Mouse (Mus musculus) hindbrain, embryonic 15.5 days (tissue): ENCODE measurements around the gene Cdv3. TPM values are rescaled to one million over a fixed set of nuclear protein-coding genes. Genes with fewer than 3 reads are reported as not detected.
"Not testable (repeated sequence)": the region's sequence is repeated elsewhere in the genome, so short reads cannot be mapped to it uniquely, and the experiment has no call there.

Experiments used
- ATAC-seq: fragments of 200-750 bp; cut with Nextera tagmentation; 2 replicates; pipeline ENCODE4 v1.8.0; 2017; ENCODE audit warnings: low read depth, moderate number of reproducible peaks, moderate TSS enrichment; ENCODE audit not compliant: low FRiP score
- H3K27ac ChIP-seq: fragments of 300-500 bp; sonication (generic); replicated peaks from 2 replicates; pipeline ENCODE4 v1.5.1; 2015; ENCODE audit warnings: mild to moderate bottlenecking, inconsistent platforms
- H3K27me3 ChIP-seq: fragments of 300-500 bp; sonication (generic); 2 replicates; pipeline ENCODE4 v1.6.1; 2015; ENCODE audit warnings: control low read depth, inconsistent platforms
- H3K36me3 ChIP-seq: fragments of 300-500 bp; sonication (generic); 2 replicates; pipeline ENCODE4 v1.6.1; 2015; ENCODE audit warnings: control low read depth, inconsistent platforms
- H3K4me1 ChIP-seq: fragments of 300-500 bp; sonication (generic); replicated peaks from 2 replicates; pipeline ENCODE4 v1.6.1; 2015; ENCODE audit warnings: control low read depth, inconsistent platforms
- H3K4me2 ChIP-seq: fragments of 300-500 bp; sonication (generic); 2 replicates; pipeline ENCODE4 v1.6.1; 2015; ENCODE audit warnings: moderate library complexity, mild to moderate bottlenecking, inconsistent platforms
- H3K4me3 ChIP-seq: fragments of 300-500 bp; sonication (generic); 2 replicates; pipeline ENCODE4 v1.5.1; 2015; ENCODE audit warnings: mild to moderate bottlenecking, inconsistent platforms
- H3K9ac ChIP-seq: fragments of 300-500 bp; sonication (generic); 2 replicates; pipeline ENCODE4 v1.6.1; 2015; ENCODE audit warnings: inconsistent platforms
- H3K9me3 ChIP-seq: fragments of 300-500 bp; sonication (generic); 2 replicates; pipeline ENCODE4 v1.6.1; 2016; ENCODE audit warnings: control low read depth, inconsistent platforms
- WGBS: fragments of 180-500 bp; shearing (Covaris S2); methylation state at CpG from one replicate; pipeline ENCODE4 v1.1.7; 2015; 5-methylcytosine and 5-hydroxymethylcytosine counted together
- polyA plus RNA-seq: library from polyadenylated mRNA; unstranded; fragments of >200 nt; fragmentation: Nextera tagmentation; extraction: Ambion mirVana; gene quantifications from 2 replicates; pipeline ENCODE4 v1.2.1, GENCODE M21; 2015

Cdv3 gene
- polyA plus RNA-seq, 1 experiment from 2014 or later = 85.6 TPM

DNA sequence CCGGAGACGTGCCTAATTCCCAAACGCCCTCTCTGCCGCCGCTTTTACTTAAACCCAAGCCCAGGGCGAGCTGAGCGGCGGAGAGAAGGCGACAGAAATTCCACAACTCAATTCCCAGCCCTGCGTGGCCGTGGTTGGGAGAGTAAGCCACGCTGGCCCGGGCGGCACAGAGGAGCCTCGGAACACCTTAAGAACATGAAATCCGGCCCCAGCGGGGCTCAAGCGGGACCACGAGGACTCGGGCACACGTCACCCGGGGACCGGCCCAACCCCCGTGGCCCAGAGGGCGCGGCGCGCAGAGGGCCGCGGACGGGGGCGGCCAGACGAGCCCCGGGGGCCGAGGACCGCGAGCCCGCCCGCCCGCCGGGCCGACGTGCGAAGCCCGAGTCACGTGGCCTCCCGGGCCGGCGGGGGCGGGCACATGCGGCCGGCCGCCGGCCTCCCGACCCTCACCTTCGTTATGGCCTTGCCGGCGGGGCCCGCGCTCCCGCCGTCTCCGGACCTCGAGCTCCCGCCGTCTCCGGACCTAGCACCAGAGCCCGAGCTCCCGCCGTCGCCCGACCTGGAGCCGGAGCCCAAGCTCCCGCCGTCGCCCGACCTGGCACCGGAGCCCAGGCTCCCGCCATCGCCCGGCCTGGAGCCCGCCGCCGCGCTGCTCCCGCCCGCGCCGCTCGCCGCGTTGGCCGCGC is 895 bp downstream of the Cdv3 start:
- no peaks in the 10 kb centered on the region for H3K27me3 ChIP-seq
- peaks cover under 1% of the 10 kb centered on the region; the same call in 1 of the 2 replicates for H3K36me3 ChIP-seq
- ATAC-seq = peak; percentile 20
- WGBS = under 1% methylated on average over 55 of the region's 94 CpGs
- peak overlapping the region; percentile 86 for H3K9ac ChIP-seq
- H3K4me2 ChIP-seq = peak overlapping the region; percentile 77
- H3K9me3 ChIP-seq = no peaks in the 10 kb centered on the region
- peak overlapping the region; percentile 97 for H3K27ac ChIP-seq
- peaks cover 33% of the 10 kb centered on the region for H3K4me1 ChIP-seq
- peak overlapping the region; percentile 97 for H3K4me3 ChIP-seq

DNA sequence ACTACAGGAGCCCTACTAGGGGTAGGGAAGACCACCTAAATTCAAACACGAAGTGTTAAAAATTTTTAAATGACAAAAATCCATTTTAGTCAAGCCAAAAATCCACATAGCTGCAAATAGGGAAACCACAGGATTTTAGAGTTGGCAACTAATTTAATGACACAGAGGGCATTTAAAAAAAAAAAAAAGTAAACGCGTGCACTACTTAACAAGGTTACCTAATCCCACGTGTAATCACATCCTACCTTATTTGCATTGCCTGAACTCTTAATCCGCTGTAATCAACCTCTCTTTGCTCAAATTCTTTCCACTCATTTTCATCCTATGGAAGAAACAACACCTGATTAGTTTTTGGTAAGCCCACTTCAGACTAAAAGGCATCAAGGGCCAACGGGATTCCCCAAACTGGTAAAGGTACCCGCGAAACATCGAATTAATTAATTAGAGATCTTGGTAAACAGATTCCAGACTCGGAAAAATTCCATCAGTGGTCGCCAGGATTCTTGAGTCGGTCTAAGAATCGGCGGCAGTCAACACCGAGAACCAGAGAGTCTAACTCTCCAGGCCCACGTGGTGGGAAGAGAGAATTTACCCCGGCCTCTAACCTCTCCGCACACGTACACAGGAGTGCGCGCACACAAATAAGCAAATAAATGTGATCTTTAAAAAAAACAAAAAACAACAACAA is 1.8 kb downstream of the Cdv3 start:
- no peaks in the 10 kb centered on the region for H3K9me3 ChIP-seq
- H3K4me3 ChIP-seq = peak overlapping the region; percentile 97
- H3K27me3 ChIP-seq = no peaks in the 10 kb centered on the region
- H3K9ac ChIP-seq = peak overlapping the region; percentile 86
- 0 out of 2 replicates have a peak overlapping the region, but pooled peaks have one; percentile 97 for H3K27ac ChIP-seq
- H3K36me3 ChIP-seq = peaks cover 5% of the 10 kb centered on the region; the same call in 1 of the 2 replicates
- H3K4me2 ChIP-seq = peak overlapping the region; percentile 77
- ATAC-seq = no peak
- 1% methylated on average over 21 of the region's 21 CpGs for whole genome bisulfite sequencing
- H3K4me1 ChIP-seq = peaks cover 33% of the 10 kb centered on the region

DNA sequence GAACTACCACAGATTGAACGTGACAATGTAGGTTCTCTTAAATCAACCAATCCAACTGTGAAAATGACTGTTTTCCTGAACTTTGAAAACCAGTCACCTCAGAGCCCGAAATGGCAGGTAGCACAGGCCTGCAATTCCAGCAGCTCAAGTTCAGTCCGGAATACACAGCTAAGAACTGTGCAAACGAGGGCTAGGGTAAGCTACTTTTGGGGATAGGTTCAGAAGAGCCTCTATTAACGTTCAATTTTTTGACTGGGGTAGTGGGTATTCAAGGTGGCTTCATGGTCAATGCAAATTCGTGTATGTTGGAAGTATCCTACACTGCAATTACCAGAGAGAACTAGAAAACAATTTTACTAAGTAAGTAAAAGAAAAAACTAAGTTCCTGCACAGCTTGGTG is 2.6 kb downstream of the Cdv3 start:
- 70% methylated on average over 6 of the region's 6 CpGs for WGBS
- Histone ChIP-seq H3K36me3 (peaks cover 10% of the 10 kb centered on the region), H3K9me3 (no peaks in the 10 kb centered on the region), H3K27ac (no peak overlapping the region), H3K4me1 (peaks cover 33% of the 10 kb centered on the region), H3K4me2 (peak overlapping the region; percentile 77), H3K4me3 (peak overlapping the region; percentile 97; the same call in 1 of the 2 replicates), H3K27me3 (no peaks in the 10 kb centered on the region), H3K9ac (0 out of 2 replicates have a peak overlapping the region, but pooled peaks have one; percentile 86)
- ATAC-seq = no peak

DNA sequence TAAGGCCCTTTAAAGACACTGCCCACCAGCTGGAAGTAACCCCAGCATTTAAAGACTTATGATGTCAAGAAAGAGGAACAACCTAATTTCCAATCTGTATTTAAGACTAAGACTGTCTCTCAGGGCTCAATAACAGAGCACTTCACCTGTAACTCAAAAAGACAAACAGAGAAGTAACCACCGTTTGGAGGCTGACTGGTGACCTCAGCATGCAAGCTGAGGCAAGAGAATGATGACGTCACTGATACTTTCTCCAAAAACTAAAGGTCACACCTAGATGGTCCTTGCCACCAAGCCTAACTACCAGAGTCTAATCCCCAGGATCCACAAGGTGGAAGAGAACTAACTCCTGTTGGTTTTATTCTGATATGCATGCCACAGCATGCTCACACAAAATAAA is 5.0 kb downstream of the Cdv3 start:
- ATAC-seq = no peak
- H3K4me2 ChIP-seq = no peak overlapping the region
- H3K27me3 ChIP-seq = no peaks in the 10 kb centered on the region
- no peak overlapping the region for H3K4me3 ChIP-seq
- 76% methylated on average over 2 of the region's 2 CpGs for WGBS
- H3K36me3 ChIP-seq = peaks cover 21% of the 10 kb centered on the region
- H3K9ac ChIP-seq = no peak overlapping the region
- H3K4me1 ChIP-seq = peaks cover 20% of the 10 kb centered on the region
- H3K27ac ChIP-seq = no peak overlapping the region
- H3K9me3 ChIP-seq = no peaks in the 10 kb centered on the region

DNA sequence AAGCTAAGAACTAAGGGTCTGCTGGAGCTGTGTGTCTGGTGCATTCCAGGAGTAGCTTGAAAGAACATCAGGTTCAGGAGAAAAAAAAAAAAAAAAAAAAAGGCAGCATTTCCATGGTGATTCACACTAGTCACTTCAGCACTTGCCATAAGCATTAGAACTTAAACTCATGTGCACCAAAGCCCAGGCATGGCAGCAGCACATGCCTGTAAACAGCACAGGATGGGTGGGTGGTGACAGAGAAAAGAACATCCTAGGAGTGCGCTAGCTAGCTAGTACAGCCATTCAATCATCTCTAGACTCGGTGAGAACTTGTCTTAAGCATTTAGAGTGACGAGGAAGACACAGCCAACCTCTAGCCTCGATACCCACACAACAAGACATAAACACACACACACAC is 7.1 kb downstream of the Cdv3 start:
- 83% methylated on average over 4 of the region's 4 CpGs for WGBS

DNA sequence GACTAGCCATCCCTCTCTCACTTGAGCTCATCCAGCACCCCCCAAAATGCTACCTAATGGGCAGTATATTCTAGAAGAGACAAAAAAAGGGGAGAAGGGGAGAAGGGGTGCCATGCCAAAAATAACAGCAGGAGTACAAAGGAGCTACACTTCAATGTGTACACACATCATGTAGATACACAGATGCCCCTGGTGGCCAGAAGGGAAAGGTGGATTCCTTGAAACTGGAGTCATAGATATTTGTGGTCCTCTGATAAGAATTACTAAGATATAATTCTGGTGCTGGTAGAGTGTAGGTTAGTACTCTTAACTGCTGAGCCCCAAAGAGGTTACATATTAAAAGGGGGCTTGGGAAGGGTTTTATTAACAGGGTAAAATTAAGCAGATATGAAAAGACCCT is 7.7 kb downstream of the Cdv3 start:
- Histone ChIP-seq H3K27me3 (no peaks in the 10 kb centered on the region), H3K9ac (no peak overlapping the region), H3K4me3 (no peak overlapping the region), H3K9me3 (no peaks in the 10 kb centered on the region), H3K36me3 (peaks cover 21% of the 10 kb centered on the region), H3K27ac (no peak overlapping the region), H3K4me2 (no peak overlapping the region), H3K4me1 (peaks cover 8% of the 10 kb centered on the region; the same call in 1 of the 2 replicates)
- no peak for ATAC-seq

More for the DNA sequence above, 7.1 kb downstream of the Cdv3 start:
- no peak overlapping the region for H3K9ac ChIP-seq
- no peak overlapping the region for H3K4me2 ChIP-seq
- H3K27me3 ChIP-seq = no peaks in the 10 kb centered on the region
- H3K4me3 ChIP-seq = no peak overlapping the region
- no peak for ATAC-seq
- H3K36me3 ChIP-seq = peaks cover 21% of the 10 kb centered on the region
- peaks cover 15% of the 10 kb centered on the region for H3K4me1 ChIP-seq
- no peak overlapping the region for H3K27ac ChIP-seq
- H3K9me3 ChIP-seq = no peaks in the 10 kb centered on the region

DNA sequence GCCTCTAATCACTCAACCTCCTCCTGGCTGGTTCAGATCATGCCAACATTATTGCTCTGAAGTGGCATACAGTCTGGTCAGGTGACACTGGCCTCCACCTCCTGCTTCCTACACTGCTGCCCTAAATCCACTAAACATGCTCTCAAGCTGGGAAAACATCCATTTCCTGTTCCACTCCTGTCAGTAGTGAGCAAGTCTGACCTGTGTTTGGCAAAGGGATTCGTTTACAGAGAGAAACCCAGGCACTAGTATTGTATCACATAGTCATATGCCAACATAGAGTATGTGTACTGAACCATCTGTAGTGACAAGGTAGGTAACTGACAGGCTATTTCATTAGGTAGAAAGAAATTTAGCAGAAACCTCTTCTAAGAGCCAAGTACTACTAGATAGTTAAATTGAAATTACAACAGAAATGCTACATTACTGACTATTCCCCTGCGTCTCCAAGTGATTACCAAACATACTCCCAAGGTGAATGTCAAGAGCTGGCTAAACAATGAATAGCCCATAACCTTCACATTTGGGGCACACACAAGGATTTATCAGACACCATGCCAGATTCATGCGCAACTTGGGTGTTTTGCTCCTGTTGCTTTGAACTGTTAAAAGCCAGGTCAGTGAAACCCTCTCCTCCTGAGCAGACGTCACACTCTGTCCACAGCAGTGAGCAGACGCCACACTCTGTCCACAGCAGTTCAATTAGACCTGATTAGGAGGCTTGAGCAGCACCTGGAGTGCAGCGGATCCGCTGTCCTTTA is 12.0 kb downstream of the Cdv3 start:
- not testable (repeated sequence) for ATAC-seq, H3K4me3 ChIP-seq, H3K4me1 ChIP-seq, H3K27ac ChIP-seq, H3K9me3 ChIP-seq, H3K4me2 ChIP-seq, H3K27me3 ChIP-seq, H3K9ac ChIP-seq
- H3K36me3 ChIP-seq = peaks cover 23% of the 10 kb centered on the region
- WGBS = 91% methylated on average over 7 of the region's 7 CpGs

DNA sequence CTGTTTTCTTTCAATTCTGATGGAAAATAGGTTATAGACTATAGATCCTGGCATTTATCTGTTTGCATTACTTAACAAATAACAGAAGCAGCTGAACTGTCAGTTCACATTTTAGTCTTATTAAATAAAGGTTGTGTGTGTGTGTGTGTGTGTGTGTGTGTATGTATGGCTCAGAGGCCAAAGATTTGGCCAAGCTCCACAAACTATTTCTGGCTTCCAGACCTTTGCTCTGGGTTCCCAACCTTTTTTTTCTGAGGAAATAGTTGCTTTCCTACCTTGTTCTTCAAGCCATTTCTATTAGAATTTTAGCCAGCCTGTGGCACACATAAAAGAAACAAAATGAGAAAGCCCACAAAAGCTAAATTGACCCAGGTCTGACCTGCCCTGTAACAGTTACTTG is 16.8 kb downstream of the Cdv3 start:
- Histone ChIP-seq H3K4me3 (no peak overlapping the region), H3K9me3 (no peaks in the 10 kb centered on the region), H3K27me3 (no peaks in the 10 kb centered on the region), H3K9ac (no peak overlapping the region), H3K27ac (no peak overlapping the region), H3K36me3 (peaks cover 21% of the 10 kb centered on the region), H3K4me2 (no peak overlapping the region), H3K4me1 (no peaks in the 10 kb centered on the region)
- ATAC-seq = no peak

DNA sequence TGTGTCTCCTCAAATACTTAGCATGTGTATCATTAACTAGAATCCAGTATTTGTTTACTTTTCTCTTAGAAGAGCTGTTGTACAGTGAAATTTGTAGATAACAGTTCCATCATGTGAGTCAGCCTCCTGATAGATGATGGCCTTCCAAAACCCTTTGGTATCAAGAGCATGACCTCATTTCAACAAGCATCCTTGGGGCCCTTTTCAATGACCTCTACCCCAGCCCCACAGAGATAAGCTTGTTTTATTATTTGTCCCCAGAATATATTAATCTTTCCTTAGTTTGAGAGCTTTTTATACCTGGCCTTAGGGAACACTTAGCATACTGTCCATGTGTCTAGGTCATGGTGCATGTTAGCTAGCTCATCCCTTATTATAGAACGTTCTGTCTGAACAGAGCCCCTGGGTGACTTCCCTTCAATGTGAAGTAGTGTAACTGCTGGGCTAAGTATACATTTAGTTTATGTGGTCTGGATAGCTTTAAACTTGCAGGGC is 17.6 kb downstream of the Cdv3 start:
- Histone ChIP-seq H3K4me2 (no peak overlapping the region), H3K9me3 (no peaks in the 10 kb centered on the region), H3K36me3 (peaks cover 27% of the 10 kb centered on the region), H3K9ac (no peak overlapping the region), H3K27me3 (no peaks in the 10 kb centered on the region), H3K4me3 (no peak overlapping the region), H3K4me1 (no peaks in the 10 kb centered on the region), H3K27ac (no peak overlapping the region)
- no peak for ATAC-seq
- 74% methylated on average over 1 of the region's 1 CpGs for WGBS

DNA sequence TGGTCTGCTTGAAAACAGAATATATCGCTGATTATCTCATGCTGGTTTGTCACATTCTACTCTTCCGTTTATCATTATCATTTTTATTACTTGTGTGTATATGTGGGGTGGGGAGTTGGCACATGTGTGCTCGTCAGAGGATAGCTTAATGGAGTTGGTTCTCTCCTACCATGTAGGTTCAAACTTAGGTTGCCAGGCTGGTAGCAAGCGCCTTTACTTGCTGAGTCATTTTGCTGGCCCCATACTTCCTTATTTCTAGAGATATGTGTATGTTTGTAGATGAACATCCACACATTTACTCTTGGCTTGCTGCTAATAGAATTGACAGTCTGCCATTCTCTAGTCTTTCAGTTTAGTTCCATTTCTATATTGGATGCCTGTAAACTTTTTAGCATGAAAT is 18.6 kb downstream of the Cdv3 start:
- H3K9ac ChIP-seq = no peak overlapping the region
- no peaks in the 10 kb centered on the region for H3K9me3 ChIP-seq
- no peaks in the 10 kb centered on the region for H3K4me1 ChIP-seq
- peaks cover 31% of the 10 kb centered on the region for H3K36me3 ChIP-seq
- no peak overlapping the region for H3K4me2 ChIP-seq
- H3K4me3 ChIP-seq = no peak overlapping the region
- no peak overlapping the region for H3K27ac ChIP-seq
- no peaks in the 10 kb centered on the region for H3K27me3 ChIP-seq
- no peak for ATAC-seq
- WGBS = 95% methylated on average over 4 of the region's 4 CpGs

DNA sequence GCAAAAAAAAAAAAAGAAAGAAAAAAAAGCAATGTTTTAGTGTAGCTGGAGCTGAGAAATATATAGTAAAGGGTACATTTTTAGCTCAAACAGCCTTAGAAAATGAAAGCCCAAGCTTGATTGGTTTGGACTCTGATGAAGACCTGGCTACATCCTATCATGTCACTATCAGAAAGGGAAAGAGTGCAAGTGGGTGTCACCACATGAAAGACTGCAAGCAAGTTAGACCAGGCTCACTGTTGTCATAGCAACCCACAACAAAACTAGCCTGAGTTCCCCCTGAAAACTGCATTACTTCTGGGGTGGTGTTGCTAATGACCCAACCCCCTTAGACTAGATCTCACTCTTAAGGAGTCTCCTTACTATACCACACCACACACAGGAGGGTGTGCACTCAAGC is 28.7 kb downstream of the Cdv3 start:
- ATAC-seq = no peak
- H3K9me3 ChIP-seq = no peaks in the 10 kb centered on the region
- no peak overlapping the region for H3K4me2 ChIP-seq
- peaks cover 53% of the 10 kb centered on the region for H3K36me3 ChIP-seq
- H3K4me3 ChIP-seq = no peak overlapping the region
- H3K9ac ChIP-seq = no peak overlapping the region
- no peaks in the 10 kb centered on the region for H3K4me1 ChIP-seq
- no peak overlapping the region for H3K27ac ChIP-seq
- no peaks in the 10 kb centered on the region for H3K27me3 ChIP-seq

DNA sequence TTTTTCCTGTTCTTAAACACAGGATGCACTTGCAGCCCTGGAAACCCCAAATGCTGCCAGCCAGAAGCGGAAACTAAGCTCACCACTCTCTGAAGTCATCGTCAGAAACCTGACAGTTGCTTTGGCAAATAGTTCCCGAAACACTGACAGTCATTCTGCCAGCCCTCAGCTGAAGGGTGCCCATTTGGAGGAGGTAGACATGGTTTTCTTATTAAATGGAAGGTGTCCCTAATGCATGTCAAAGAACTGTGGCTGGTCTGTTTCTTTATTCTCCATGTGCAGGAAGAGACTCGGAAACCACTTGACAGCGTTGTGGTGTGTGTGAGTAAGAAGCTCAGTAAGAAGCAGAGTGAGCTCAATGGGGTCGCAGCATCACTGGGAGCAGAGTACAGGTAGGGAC is 33.0 kb downstream of the Cdv3 start:
- 94% methylated on average over 6 of the region's 6 CpGs for WGBS
- ATAC-seq = no peak
- no peak overlapping the region for H3K27ac ChIP-seq
- H3K4me3 ChIP-seq = no peak overlapping the region
- H3K27me3 ChIP-seq = no peaks in the 10 kb centered on the region
- no peaks in the 10 kb centered on the region for H3K4me1 ChIP-seq
- no peak overlapping the region for H3K9ac ChIP-seq
- H3K4me2 ChIP-seq = no peak overlapping the region
- no peaks in the 10 kb centered on the region for H3K9me3 ChIP-seq
- peaks cover 42% of the 10 kb centered on the region for H3K36me3 ChIP-seq
